In the genomic region with DNA sequence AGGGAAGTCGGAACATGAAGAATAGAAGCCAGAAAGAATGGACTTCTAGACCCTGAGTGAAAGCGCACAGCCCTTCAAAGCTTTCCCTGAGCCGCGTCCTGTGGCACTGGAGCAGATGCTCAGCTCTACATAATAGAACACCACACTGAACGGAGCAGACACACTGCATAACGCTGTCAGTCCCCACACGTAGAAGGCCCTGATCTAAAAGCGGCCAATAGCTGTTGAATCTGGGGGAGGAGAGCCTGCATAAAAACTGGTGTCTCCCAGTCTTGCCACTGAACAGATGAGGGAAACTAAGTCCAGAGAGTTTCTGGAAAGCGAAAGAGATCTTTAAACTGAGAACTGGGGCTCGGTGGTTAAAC, we compare ENCODE assay signal across 8 mouse cellular contexts. TPM values are rescaled to one million over a fixed set of nuclear protein-coding genes. Genes with fewer than 3 reads are reported as not detected.
DNase-seq lines count a peak whose midpoint lies in the region; ATAC-seq and TF ChIP-seq lines count a peak whose summit lies in the region.

No protein-coding gene starts in this region.

- peak overlapping the region; percentile 94 for H3K9ac ChIP-seq in heart, embryonic 12.5 days
- peak overlapping the region; percentile 95 for H3K9ac ChIP-seq in embryonic facial prominence, embryonic 13.5 days
- H3K9ac ChIP-seq in intestine, embryonic 15.5 days = peak overlapping the region; percentile 93
- peak overlapping the region; percentile 68 for H3K9ac ChIP-seq in lung, postnatal 0 days (replicated peaks; ENCODE audit: low read depth)

- TF ChIP-seq EP300 in lung, postnatal 0 days (IDR thresholded peaks at IDR 0.05) = no peak

- H3K36me3 ChIP-seq in heart, embryonic 12.5 days = no peaks in the 10 kb centered on the region
- H3K36me3 ChIP-seq in embryonic facial prominence, embryonic 13.5 days = no peaks in the 10 kb centered on the region
- H3K36me3 ChIP-seq in intestine, embryonic 15.5 days = no peaks in the 10 kb centered on the region
- H3K36me3 ChIP-seq in lung, postnatal 0 days (ENCODE audit: insufficient read depth, low read length) = no peaks in the 10 kb centered on the region

- H3K9me3 ChIP-seq in heart, embryonic 12.5 days (replicated peaks) = no peaks in the 10 kb centered on the region
- no peaks in the 10 kb centered on the region for H3K9me3 ChIP-seq in embryonic facial prominence, embryonic 13.5 days
- no peaks in the 10 kb centered on the region for H3K9me3 ChIP-seq in intestine, embryonic 15.5 days
- no peaks in the 10 kb centered on the region for H3K9me3 ChIP-seq in lung, postnatal 0 days (ENCODE audit: low read length)

- no peak for TF ChIP-seq CTCF in lung, postnatal 0 days (IDR thresholded peaks at IDR 0.05)

- H3K27me3 ChIP-seq in heart, embryonic 12.5 days (replicated peaks) = no peaks in the 10 kb centered on the region
- no peaks in the 10 kb centered on the region for H3K27me3 ChIP-seq in embryonic facial prominence, embryonic 13.5 days
- no peaks in the 10 kb centered on the region for H3K27me3 ChIP-seq in intestine, embryonic 15.5 days (replicated peaks)
- H3K27me3 ChIP-seq in lung, postnatal 0 days (replicated peaks; ENCODE audit: insufficient read depth, low read length) = no peaks in the 10 kb centered on the region

- H3K27ac ChIP-seq in heart, embryonic 12.5 days (ENCODE audit: poor library complexity, severe bottlenecking) = peak overlapping the region; percentile 94
- peak overlapping the region; percentile 97 for H3K27ac ChIP-seq in embryonic facial prominence, embryonic 13.5 days
- H3K27ac ChIP-seq in intestine, embryonic 15.5 days = peak overlapping the region; percentile 95
- H3K27ac ChIP-seq in lung, postnatal 0 days (ENCODE audit: low read length) = peak overlapping the region; percentile 85

- H3K4me3 ChIP-seq in heart, embryonic 12.5 days = peak overlapping the region; percentile 71
- peak overlapping the region; percentile 63 for H3K4me3 ChIP-seq in embryonic facial prominence, embryonic 13.5 days
- H3K4me3 ChIP-seq in intestine, embryonic 15.5 days (replicated peaks) = peak overlapping the region; percentile 76
- peak overlapping the region; percentile 76 for H3K4me3 ChIP-seq in lung, postnatal 0 days (ENCODE audit: low read depth, low read length)

- WGBS in heart, embryonic 12.5 days = 33% methylated on average over 10 of the region's 10 CpGs
- WGBS in embryonic facial prominence, embryonic 13.5 days = 18% methylated on average over 10 of the region's 10 CpGs
- WGBS in intestine, embryonic 15.5 days = 15% methylated on average over 10 of the region's 10 CpGs
- WGBS in lung, postnatal 0 days = 17% methylated on average over 10 of the region's 10 CpGs

- H3K4me2 ChIP-seq in heart, embryonic 12.5 days = peak overlapping the region; percentile 89
- peak overlapping the region; percentile 88 for H3K4me2 ChIP-seq in embryonic facial prominence, embryonic 13.5 days
- H3K4me2 ChIP-seq in intestine, embryonic 15.5 days (replicated peaks) = peak overlapping the region; percentile 94
- H3K4me2 ChIP-seq in lung, postnatal 0 days (replicated peaks; ENCODE audit: low read depth, low read length) = peak overlapping the region; percentile 99

- H3K4me1 ChIP-seq in heart, embryonic 12.5 days (replicated peaks) = peaks cover 11% of the 10 kb centered on the region
- peaks cover 24% of the 10 kb centered on the region for H3K4me1 ChIP-seq in embryonic facial prominence, embryonic 13.5 days
- H3K4me1 ChIP-seq in intestine, embryonic 15.5 days (replicated peaks) = peaks cover 9% of the 10 kb centered on the region
- peaks cover 6% of the 10 kb centered on the region; the same call in 1 of the 2 replicates for H3K4me1 ChIP-seq in lung, postnatal 0 days (ENCODE audit: insufficient read depth, low read depth, low read length)

- peak; percentile 37 for ATAC-seq in heart, embryonic 12.5 days (ENCODE audit: insufficient number of reproducible peaks, low FRiP score)
- ATAC-seq in embryonic facial prominence, embryonic 13.5 days (ENCODE audit: insufficient number of reproducible peaks, insufficient read depth, low FRiP score, low TSS enrichment, low read depth) = 0 out of 2 replicates have a peak, but pooled peaks have one; percentile 60
- peak; percentile 85 for ATAC-seq in intestine, embryonic 15.5 days
- peak; percentile 58 for ATAC-seq in lung, postnatal 0 days

- no peak for DNase-seq in heart, postnatal 36 days
- DNase-seq in R1 (ENCODE audit: low read depth, low spot score) = peak; percentile 58
- DNase-seq in lung, postnatal 0 days (ENCODE audit: low spot score) = peak; percentile 48
- DNase-seq in right cerebral cortex, postnatal 25 days = peak; percentile 28
- DNase-seq in urinary bladder, postnatal 25 days (ENCODE audit: low spot score) = no peak

- intact Hi-C loops in heart, postnatal 36 days (cut with DNase I) = no loop called here

RNA-seq across cellular contexts. Expression of gene Hhat, which starts 0.9 kb away (rescaled TPM):
- 6.7 and 10.2 TPM in 2 replicates for polyA plus RNA-seq in heart, embryonic 12.5 days (2016; fragmentation: Nextera tagmentation; extraction: Ambion mirVana)
- 1 to 10 TPM; 2.1 to 2.4 TPM for total RNA-seq in heart, postnatal 36 days (2021)
- 9.0 and 9.8 TPM in 2 replicates for polyA plus RNA-seq in embryonic facial prominence, embryonic 13.5 days (2015; fragmentation: Nextera tagmentation; extraction: Ambion mirVana)
- polyA plus RNA-seq in intestine, embryonic 15.5 days (2015; fragmentation: Nextera tagmentation; extraction: Ambion mirVana) = 9.2 and 9.7 TPM in 2 replicates
- 2.4 and 3.5 TPM in 2 replicates for polyA plus RNA-seq in lung, postnatal 0 days (2015; fragmentation: Nextera tagmentation; extraction: Ambion mirVana)

Comparison
In these comparisons a context has a peak if more than half of its experiments do, and no peak if none do; other contexts are left out.
1. DNase-seq: peak in R1 (single experiment), lung, postnatal 0 days (single experiment) and right cerebral cortex, postnatal 25 days (single experiment); none in heart, postnatal 36 days (0 of 2) and urinary bladder, postnatal 25 days (single experiment).
2. Peak in every context shown above with its lines, with median percentiles within 50 percentile points of each other: ATAC-seq, H3K27ac ChIP-seq, H3K4me2 ChIP-seq, H3K4me3 ChIP-seq and H3K9ac ChIP-seq.